Comparison of ENCODE assay signal across 8 mouse cellular contexts in the genomic region with DNA sequence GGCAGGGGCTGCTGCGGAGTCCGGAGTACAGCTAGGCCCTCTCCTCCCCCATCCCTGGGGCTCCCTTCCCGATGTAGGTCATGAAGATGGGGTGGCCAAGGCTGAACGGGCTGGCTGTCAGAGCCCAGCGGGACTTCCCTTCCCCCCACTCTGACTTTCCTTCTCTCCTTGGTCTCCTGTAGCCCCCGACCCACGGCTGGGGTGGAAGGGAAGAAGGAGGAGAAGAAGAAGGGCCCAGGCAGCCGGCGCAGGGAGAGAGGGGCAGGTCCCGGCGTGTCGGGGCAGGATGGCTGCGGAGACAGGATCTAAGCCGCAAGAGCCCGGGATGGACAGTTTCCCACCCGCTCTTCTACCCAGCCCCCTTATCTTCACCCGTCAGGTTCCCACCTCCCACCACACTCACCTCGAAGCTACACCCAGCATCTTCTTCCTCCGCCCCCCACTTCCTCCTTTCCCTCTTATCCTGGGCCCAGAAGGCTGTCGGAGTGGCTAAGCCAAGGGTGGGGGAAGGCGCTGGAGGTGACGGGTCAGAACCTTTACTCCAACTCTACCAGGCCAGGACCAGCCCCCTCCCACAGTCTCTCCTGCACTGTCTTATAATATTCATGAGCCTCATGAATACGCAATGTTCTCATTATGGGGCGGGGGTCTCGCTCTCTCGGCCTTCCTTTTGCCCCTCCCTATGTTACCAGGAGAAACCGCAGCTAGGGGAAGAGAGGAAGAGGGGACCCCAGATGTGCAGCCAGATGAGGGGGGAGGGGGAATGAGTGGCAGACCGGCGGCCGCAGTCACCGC. TPM values are rescaled to one million over a fixed set of nuclear protein-coding genes. Genes with fewer than 3 reads are reported as not detected.
DNase-seq lines count a peak whose midpoint lies in the region; ATAC-seq and TF ChIP-seq lines count a peak whose summit lies in the region.

No protein-coding gene starts in this region.

- peak overlapping the region; percentile 58 for H3K9ac ChIP-seq in kidney, embryonic 16.5 days (replicated peaks; ENCODE audit: low read length)

- H3K36me3 ChIP-seq in kidney, embryonic 16.5 days (ENCODE audit: insufficient read depth, low read length) = peaks cover 6% of the 10 kb centered on the region

- no peak for DNase-seq in kidney, postnatal 10 days
- DNase-seq in thymus, postnatal 14 days = peak; percentile 53
- DNase-seq in gastrocnemius, postnatal 25 days = no peak
- no peak for DNase-seq in frontal cortex, postnatal 10 days (ENCODE audit: low spot score in 2 of 2)

- TF ChIP-seq CTCF in bone marrow, adult 2 months (IDR thresholded peaks at IDR 0.05; ENCODE audit: control insufficient read depth, insufficient read depth, low read length) = no peak

- TF ChIP-seq POLR2A in bone marrow, adult 2 months (IDR thresholded peaks at IDR 0.05; ENCODE audit: borderline replicate concordance, control insufficient read depth, low read depth, low read length) = no peak

- H3K4me2 ChIP-seq in kidney, embryonic 16.5 days (replicated peaks; ENCODE audit: low read depth, low read length) = peak overlapping the region; percentile 68

- H3K9me3 ChIP-seq in kidney, embryonic 16.5 days (ENCODE audit: low read length) = no peaks in the 10 kb centered on the region

- H3K4me3 ChIP-seq in kidney, embryonic 16.5 days (ENCODE audit: low read length) = peak overlapping the region; percentile 58
- H3K4me3 ChIP-seq in bone marrow, adult 2 months (replicated peaks; ENCODE audit: control insufficient read depth, low read depth, low read length) = peak overlapping the region; percentile 65

- H3K27ac ChIP-seq in kidney, embryonic 16.5 days (ENCODE audit: low read length) = no peak overlapping the region
- H3K27ac ChIP-seq in bone marrow, adult 2 months (ENCODE audit: control insufficient read depth, insufficient read depth, low read depth, low read length, poor library complexity) = no peak overlapping the region

- peaks cover 27% of the 10 kb centered on the region; the same call in 1 of the 2 replicates for H3K27me3 ChIP-seq in kidney, embryonic 16.5 days (ENCODE audit: insufficient read depth, low read length)

- 4% methylated on average over 28 of the region's 31 CpGs for WGBS in kidney, embryonic 16.5 days
- 2% methylated on average over 31 of the region's 31 CpGs for WGBS in bone marrow, adult 2 months

- H3K4me1 ChIP-seq in kidney, embryonic 16.5 days (ENCODE audit: insufficient read depth, low read length) = peaks cover 18% of the 10 kb centered on the region
- no peaks in the 10 kb centered on the region for H3K4me1 ChIP-seq in bone marrow, adult 2 months (ENCODE audit: control insufficient read depth, insufficient read depth, low read length)

- peak; percentile 11; the same call in 1 of the 2 replicates for ATAC-seq in kidney, embryonic 16.5 days (ENCODE audit: low FRiP score, low TSS enrichment)
- ATAC-seq in hematopoietic stem cell, adult 5-6 weeks (replicated peaks in 1 of 2; ENCODE audit: insufficient read depth in 1 of 2, low FRiP score in 2 of 2, low TSS enrichment in 1 of 2, low read depth in 1 of 2, poor library complexity in 2 of 2, severe bottlenecking in 2 of 2) = peak; percentile 51 to 69
- ATAC-seq in megakaryocyte, adult 5-6 weeks (ENCODE audit: poor library complexity, severe bottlenecking) = peak; percentile 52

RNA-seq across cellular contexts. Expression of a gene that starts 0.5 kb away (rescaled TPM):
- 12.4 and 14.4 TPM in 2 replicates for polyA plus RNA-seq in kidney, embryonic 16.5 days (2015; fragmentation: Nextera tagmentation; extraction: Ambion mirVana)
- polyA plus RNA-seq in bone marrow, adult 2 months (2011; ENCODE audit: insufficient read depth, insufficient read length, low replicate concordance, missing spikeins) = 9.8 and 12.7 TPM in 2 replicates
- 2.7 and 3.9 TPM in 2 replicates for total RNA-seq in hematopoietic stem cell, adult 5-6 weeks (2017)
- total RNA-seq in megakaryocyte, adult 5-6 weeks (2015) = 35.8 and 40.1 TPM in 2 replicates
- total RNA-seq in megakaryocyte, adult 5-6 weeks (2017) = 6.8 and 9.4 TPM in 2 replicates
- 10 to 100 TPM; 17.0 to 77.5 TPM for total RNA-seq in gastrocnemius, postnatal 25 days (2021)

RNA-seq across cellular contexts. Expression of a gene that starts 27.2 kb away (rescaled TPM):
- polyA plus RNA-seq in kidney, embryonic 16.5 days (2015; fragmentation: Nextera tagmentation; extraction: Ambion mirVana) = 40.7 and 44.3 TPM in 2 replicates
- 7.3 and 23.1 TPM in 2 replicates for polyA plus RNA-seq in bone marrow, adult 2 months (2011; ENCODE audit: insufficient read depth, insufficient read length, low replicate concordance, missing spikeins)
- total RNA-seq in hematopoietic stem cell, adult 5-6 weeks (2017) = 10.3 and 11.7 TPM in 2 replicates
- total RNA-seq in megakaryocyte, adult 5-6 weeks (2015) = 18.4 and 21.4 TPM in 2 replicates
- 8.3 and 9.5 TPM in 2 replicates for total RNA-seq in megakaryocyte, adult 5-6 weeks (2017)
- 10 to 100 TPM in 1 of 2 experiments, 1 to 10 TPM in 1; 9.5 to 15.2 TPM for total RNA-seq in gastrocnemius, postnatal 25 days (2021)

RNA-seq across cellular contexts. Expression of a gene that starts 29.0 kb away (rescaled TPM):
- polyA plus RNA-seq in kidney, embryonic 16.5 days (2015; fragmentation: Nextera tagmentation; extraction: Ambion mirVana) = 0.30 and 0.67 TPM in 2 replicates
- 1.5 and 2.3 TPM in 2 replicates for polyA plus RNA-seq in bone marrow, adult 2 months (2011; ENCODE audit: insufficient read depth, insufficient read length, low replicate concordance, missing spikeins)
- total RNA-seq in hematopoietic stem cell, adult 5-6 weeks (2017) = 1.3 and 2.1 TPM in 2 replicates
- 2.9 and 3.8 TPM in 2 replicates for total RNA-seq in megakaryocyte, adult 5-6 weeks (2015)
- total RNA-seq in megakaryocyte, adult 5-6 weeks (2017) = 1.7 and 3.3 TPM in 2 replicates
- total RNA-seq in gastrocnemius, postnatal 25 days (2021) = not detected
